Mouse (Mus musculus): ENCODE results near the gene Gm10188. TPM values are rescaled to one million over a fixed set of nuclear protein-coding genes. Genes with fewer than 3 reads are reported as not detected.

Gm10188 gene
- total RNA-seq (2015; ENCODE audit: low replicate concordance) (not detected in 2 replicates), total RNA-seq (2017; ENCODE audit: low replicate concordance) (not detected in 2 replicates)

- no peak for ATAC-seq (replicated peaks; ENCODE audit: low FRiP score, poor library complexity, severe bottlenecking)
Observed at GRCm38 (mm10) chr1:132229667-132230066, at the start of gene Gm10188. TSS of gene Gm10188 (minus strand) at chr1:132229767.

DNA sequence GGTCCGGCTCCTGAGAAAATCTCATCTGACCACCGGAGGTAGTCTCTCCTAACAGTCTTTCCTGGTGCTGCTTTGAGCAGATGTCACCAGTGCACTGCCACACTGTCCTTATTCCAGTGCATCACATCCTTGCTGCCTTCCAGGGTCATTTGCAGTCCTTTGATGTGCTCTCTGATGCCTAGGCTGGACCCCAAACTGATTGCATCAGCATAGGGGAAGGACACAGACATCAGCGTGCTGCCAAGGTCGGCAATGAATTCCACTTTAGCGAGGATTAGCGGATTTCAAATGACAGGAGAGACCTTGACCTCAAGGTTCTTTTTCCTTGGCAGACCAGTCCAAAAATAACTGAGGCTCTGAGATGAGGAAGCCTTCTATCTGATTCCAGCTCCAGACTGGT, 47.6 kb upstream of the Gm10188 start:
- ATAC-seq (replicated peaks; ENCODE audit: low FRiP score, poor library complexity, severe bottlenecking): no peak

DNA sequence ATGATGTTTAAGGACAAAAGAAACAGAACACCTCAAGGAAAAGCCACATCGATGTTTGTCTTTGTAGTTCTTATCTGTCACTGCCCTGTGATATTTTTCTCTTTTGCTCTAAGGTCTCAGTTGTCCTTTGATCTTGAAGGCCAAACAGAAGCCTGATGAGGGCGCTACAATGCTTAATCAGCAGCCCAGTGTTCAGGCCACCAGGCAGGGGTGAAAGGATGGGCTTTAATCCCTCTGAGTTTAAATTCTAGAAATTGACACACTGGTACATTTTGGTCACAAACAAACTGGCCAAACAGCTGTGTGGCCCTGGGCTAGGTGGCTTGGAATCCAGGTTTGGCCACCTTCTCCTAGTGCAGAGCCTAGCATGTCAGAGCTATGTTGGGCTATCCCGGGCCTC, 47.1 kb upstream of the Gm10188 start:
- ATAC-seq (replicated peaks; ENCODE audit: low FRiP score, poor library complexity, severe bottlenecking): no peak

DNA sequence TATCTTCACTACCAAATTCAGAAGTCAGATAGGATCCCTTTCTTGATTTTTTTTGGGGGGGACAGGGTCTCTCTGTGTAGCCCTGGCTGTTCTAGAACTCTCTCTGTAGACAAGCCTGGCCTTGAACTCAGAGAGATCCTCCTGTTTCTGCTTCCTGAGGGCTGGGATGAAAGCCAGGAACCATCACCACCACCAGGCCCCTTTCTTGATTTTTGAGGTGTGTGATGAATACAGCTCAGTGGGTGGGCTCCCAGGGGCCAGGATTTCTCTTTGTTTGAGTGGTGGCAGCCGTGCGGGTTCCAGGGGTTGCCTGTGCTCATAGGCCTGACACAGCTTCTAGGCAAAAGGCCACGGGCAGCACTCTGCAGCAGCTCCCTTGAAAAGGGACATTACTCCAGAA, 41.7 kb upstream of the Gm10188 start:
- no peak for ATAC-seq (replicated peaks; ENCODE audit: low FRiP score, poor library complexity, severe bottlenecking)

- ATAC-seq (replicated peaks; ENCODE audit: low FRiP score, poor library complexity, severe bottlenecking): no peak
Observed at GRCm38 (mm10) chr1:132268418-132269060, 39.0 kb upstream of the Gm10188 start.

- ATAC-seq (replicated peaks; ENCODE audit: low FRiP score, poor library complexity, severe bottlenecking): no peak
Observed at GRCm38 (mm10) chr1:132267959-132268358, 38.4 kb upstream of the Gm10188 start.

DNA sequence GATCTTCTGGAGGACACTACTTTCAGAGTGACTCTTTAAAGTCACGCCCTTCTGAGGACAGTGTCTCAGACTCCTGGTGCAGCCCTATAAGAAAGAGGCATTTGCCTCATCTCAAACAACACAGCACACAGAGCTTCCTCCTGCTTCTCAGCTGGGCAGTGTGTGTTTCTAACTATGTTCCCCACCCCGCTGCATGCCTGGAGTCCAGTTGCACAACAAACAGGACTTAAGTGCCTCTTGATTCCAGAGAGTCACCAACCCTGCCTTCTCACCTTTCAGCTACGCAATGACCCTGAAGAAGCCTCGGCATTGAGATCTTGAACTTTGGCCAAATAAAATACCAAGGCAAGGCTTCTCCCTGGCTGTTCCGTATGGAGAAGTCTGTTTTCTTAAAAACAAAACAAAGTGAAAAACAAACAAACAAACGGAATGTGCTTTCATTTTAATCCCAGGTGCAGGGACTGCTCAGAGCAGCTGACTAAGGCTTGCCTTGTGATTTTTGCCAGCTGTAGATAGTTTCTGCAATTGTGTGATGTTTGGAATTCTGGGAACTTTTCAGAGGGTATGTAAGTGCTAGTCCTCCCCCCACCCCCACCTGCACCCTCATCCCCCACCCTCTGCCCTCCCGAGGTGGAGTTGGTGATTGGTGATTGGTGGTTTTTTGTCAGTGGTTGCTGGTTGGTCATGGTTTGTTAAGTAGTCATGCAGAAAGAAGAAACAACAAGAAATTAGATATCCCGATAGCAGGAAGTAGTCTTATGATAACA, 37.4 kb upstream of the Gm10188 start:
- ATAC-seq (replicated peaks; ENCODE audit: low FRiP score, poor library complexity, severe bottlenecking): no peak

GRCm38 (mm10) chr1:132265936-132266335, 36.4 kb upstream of the Gm10188 start:
- no peak for ATAC-seq (replicated peaks; ENCODE audit: low FRiP score, poor library complexity, severe bottlenecking)

- ATAC-seq (replicated peaks; ENCODE audit: low FRiP score, poor library complexity, severe bottlenecking): 0 out of 2 replicates have a peak, but pooled peaks have one; percentile 11
Observed at GRCm38 (mm10) chr1:132265211-132265859, 35.8 kb upstream of the Gm10188 start.

GRCm38 (mm10) chr1:132264577-132264976, 35.0 kb upstream of the Gm10188 start:
- peak; percentile 94 for ATAC-seq (replicated peaks; ENCODE audit: low FRiP score, poor library complexity, severe bottlenecking)

DNA sequence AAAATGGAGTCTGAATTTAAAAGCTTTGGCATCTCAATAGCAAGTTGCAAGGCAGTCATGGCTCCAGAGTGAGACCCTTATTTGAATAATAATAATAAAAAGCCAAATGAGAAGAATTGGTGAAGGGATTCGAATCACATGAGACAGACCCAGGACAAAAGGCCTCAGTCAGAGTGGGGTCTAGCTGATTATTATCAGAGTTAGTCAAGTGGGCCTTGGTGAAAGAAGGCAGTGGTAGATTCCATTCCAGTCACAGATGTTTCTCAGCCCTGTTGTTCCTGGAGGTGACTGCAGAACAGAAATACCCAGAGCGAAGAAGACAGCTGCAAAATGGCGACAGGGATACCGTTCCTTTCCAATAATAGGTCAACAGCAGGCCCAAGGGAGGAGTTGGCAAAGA, 34.1 kb upstream of the Gm10188 start:
- 0 out of 2 replicates have a peak, but pooled peaks have one; percentile 6 for ATAC-seq (replicated peaks; ENCODE audit: low FRiP score, poor library complexity, severe bottlenecking)

DNA sequence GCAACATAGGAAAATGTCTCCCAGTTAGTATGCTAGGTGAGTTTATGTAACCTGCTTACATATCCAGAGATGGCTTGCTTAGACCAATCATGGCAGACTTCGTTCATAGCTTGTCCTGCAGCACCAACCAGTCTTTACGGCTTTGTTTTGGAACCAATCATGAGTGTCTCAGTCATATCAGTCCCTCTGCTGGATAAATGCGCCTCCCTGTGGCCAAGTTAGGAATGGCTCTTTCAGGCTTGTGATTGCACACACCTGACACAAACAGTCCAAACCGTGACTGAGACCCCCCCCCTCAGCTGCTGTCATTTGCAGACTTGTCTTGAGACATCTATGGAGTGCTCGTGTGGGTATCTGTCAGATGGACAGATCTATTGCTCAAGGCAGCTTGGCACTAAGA, 31.5 kb upstream of the Gm10188 start:
- ATAC-seq (replicated peaks; ENCODE audit: low FRiP score, poor library complexity, severe bottlenecking): no peak

- no peak for ATAC-seq (replicated peaks; ENCODE audit: low FRiP score, poor library complexity, severe bottlenecking)
Observed at GRCm38 (mm10) chr1:132260331-132260730, 30.8 kb upstream of the Gm10188 start.

DNA sequence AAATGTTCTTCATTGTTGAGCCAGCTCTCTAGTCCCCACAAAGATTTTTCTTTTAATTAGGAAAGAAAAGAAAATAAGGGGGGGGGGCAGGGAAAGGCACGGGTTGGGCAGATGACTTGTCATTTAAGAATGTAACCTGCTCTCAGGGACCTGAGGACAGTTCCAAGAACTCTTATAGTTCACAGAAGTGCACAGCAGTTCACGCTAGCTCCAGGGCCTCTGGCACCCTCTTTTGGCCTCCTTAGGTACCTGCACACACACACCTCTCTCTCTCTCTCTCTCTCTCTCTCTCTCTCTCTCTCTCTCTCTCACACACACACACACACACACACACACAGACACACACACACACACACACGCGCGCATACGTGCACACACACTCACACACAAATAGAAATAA, 24.9 kb upstream of the Gm10188 start:
- ATAC-seq (replicated peaks; ENCODE audit: low FRiP score, poor library complexity, severe bottlenecking): no peak

GRCm38 (mm10) chr1:132246641-132247040, 17.1 kb upstream of the Gm10188 start:
- ATAC-seq (replicated peaks; ENCODE audit: low FRiP score, poor library complexity, severe bottlenecking): no peak

- ATAC-seq (replicated peaks; ENCODE audit: low FRiP score, poor library complexity, severe bottlenecking): no peak
Observed at GRCm38 (mm10) chr1:132246137-132246536, 16.6 kb upstream of the Gm10188 start.

GRCm38 (mm10) chr1:132245010-132245409, 15.4 kb upstream of the Gm10188 start:
- no peak for ATAC-seq (replicated peaks; ENCODE audit: low FRiP score, poor library complexity, severe bottlenecking)

- ATAC-seq (replicated peaks; ENCODE audit: low FRiP score, poor library complexity, severe bottlenecking): peak; percentile 74; the same call in 1 of the 2 replicates
Observed at GRCm38 (mm10) chr1:132237585-132238159, 8.1 kb upstream of the Gm10188 start.

GRCm38 (mm10) chr1:132234757-132235273, 5.2 kb upstream of the Gm10188 start:
- ATAC-seq (replicated peaks; ENCODE audit: low FRiP score, poor library complexity, severe bottlenecking): no peak

DNA sequence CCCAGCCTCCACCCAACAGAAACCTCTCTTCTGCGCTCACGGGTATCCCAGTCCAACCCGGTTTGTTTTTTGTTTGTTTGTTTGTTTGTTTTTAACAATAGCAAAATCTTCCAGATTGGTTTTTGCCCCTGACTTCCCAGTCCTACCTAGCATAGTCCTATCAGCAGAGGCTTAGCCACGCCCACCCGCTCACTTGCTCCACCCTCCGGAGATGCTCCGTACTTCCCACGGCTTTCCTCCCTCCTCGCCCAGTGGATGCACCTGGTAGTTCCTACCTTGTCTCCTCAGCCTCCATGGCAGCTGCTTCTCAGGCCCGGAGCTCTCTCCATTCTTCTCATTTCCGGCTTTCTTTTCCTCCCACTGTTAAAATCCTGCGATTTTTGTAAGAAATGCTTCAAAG, 4.0 kb upstream of the Gm10188 start:
- ATAC-seq (replicated peaks; ENCODE audit: low FRiP score, poor library complexity, severe bottlenecking): 0 out of 2 replicates have a peak, but pooled peaks have one; percentile 52

All from erythroid progenitor cell, adult 5-6 weeks (primary cell).